Mouse (Mus musculus) stomach, embryonic 14.5 days (tissue): ENCODE data around the gene Ralgapa2. TPM values are rescaled to one million over a fixed set of nuclear protein-coding genes. Genes with fewer than 3 reads are reported as not detected.

Experiments
- ATAC-seq: fragments of 200-750 bp; cut with Nextera tagmentation; 2 replicates; pipeline ENCODE4 v1.8.0; 2017; ENCODE audit warnings: low read depth, moderate TSS enrichment; ENCODE audit not compliant: insufficient number of reproducible peaks, insufficient read depth, low FRiP score
- H3K27ac ChIP-seq: fragments of 300-500 bp; sonication (generic); 2 replicates; pipeline ENCODE4 v1.5.1; 2014; ENCODE audit warnings: mild to moderate bottlenecking, low read length, moderate library complexity, mixed read lengths
- H3K27me3 ChIP-seq: fragments of 300-500 bp; sonication (generic); 2 replicates; pipeline ENCODE4 v1.6.1; 2014; ENCODE audit warnings: low read length, control low read depth, mixed read lengths; ENCODE audit not compliant: control insufficient read depth, insufficient read depth
- H3K36me3 ChIP-seq: fragments of 300-500 bp; sonication (generic); 2 replicates; pipeline ENCODE4 v1.6.1; 2014; ENCODE audit warnings: mild to moderate bottlenecking, control low read depth, low read length, moderate library complexity, mixed read lengths; ENCODE audit not compliant: control insufficient read depth, insufficient read depth
- H3K4me1 ChIP-seq: fragments of 300-500 bp; sonication (generic); 2 replicates; pipeline ENCODE4 v1.6.1; 2014; ENCODE audit warnings: low read length, control low read depth, mixed read lengths; ENCODE audit not compliant: control insufficient read depth, insufficient read depth
- H3K4me2 ChIP-seq: fragments of 300-500 bp; sonication (generic); replicated peaks from 2 replicates; pipeline ENCODE4 v1.6.1; 2014; ENCODE audit warnings: low read depth, low read length, control low read depth
- H3K4me3 ChIP-seq: fragments of 300-500 bp; sonication (generic); 2 replicates; pipeline ENCODE4 v1.5.1; 2014; ENCODE audit warnings: low read depth, low read length, control low read depth
- H3K9ac ChIP-seq: fragments of 300-500 bp; sonication (generic); replicated peaks from 2 replicates; pipeline ENCODE4 v1.6.1; 2014; ENCODE audit warnings: low read depth, mild to moderate bottlenecking, control low read depth, low read length, moderate library complexity, mixed read lengths
- H3K9me3 ChIP-seq: fragments of 300-500 bp; sonication (generic); 2 replicates; pipeline ENCODE4 v1.6.1; 2016; ENCODE audit warnings: low read depth, low read length, control low read depth; ENCODE audit not compliant: control insufficient read depth
- WGBS: fragments of 180-500 bp; shearing (Covaris S2); extraction: QIAGEN DNeasy Blood & Tissue Kit; methylation state at CpG from one replicate; pipeline ENCODE4 v1.1.7; 2014; 5-methylcytosine and 5-hydroxymethylcytosine counted together
- polyA plus RNA-seq: library from polyadenylated mRNA; unstranded; fragments of >200 nt; fragmentation: Nextera tagmentation; extraction: Ambion mirVana; gene quantifications from 2 replicates; pipeline ENCODE4 v1.2.1, GENCODE M21; 2014

Gene Ralgapa2
- polyA plus RNA-seq, 1 experiment from 2014 or later = 13.8 TPM

DNA sequence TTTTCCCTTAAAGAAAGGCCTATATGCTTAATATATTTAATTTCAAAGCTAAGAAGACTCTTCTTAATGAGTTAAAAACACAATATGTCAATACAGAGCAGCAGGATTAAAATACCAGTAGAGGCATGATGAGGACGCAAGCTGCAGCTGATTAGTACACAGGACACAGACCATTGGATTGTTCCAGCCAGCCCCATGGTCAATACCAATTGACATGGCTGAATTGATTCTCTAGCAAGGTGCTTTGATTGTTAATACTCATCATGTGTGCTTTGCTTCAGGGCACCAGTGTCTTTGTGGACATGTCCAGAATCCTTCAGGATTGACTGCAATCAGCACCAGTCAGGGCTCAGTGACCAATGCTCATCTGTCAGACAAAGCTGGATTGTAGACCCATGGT lies 185.5 kb downstream of the Ralgapa2 start:
- Histone ChIP-seq H3K27ac (no peak overlapping the region), H3K9me3 (no peaks in the 10 kb centered on the region), H3K4me2 (no peak overlapping the region), H3K4me1 (no peaks in the 10 kb centered on the region), H3K36me3 (no peaks in the 10 kb centered on the region), H3K27me3 (no peaks in the 10 kb centered on the region), H3K4me3 (no peak overlapping the region), H3K9ac (no peak overlapping the region)
- ATAC-seq = no peak
- 86% methylated on average over 1 of the region's 1 CpGs for WGBS

DNA sequence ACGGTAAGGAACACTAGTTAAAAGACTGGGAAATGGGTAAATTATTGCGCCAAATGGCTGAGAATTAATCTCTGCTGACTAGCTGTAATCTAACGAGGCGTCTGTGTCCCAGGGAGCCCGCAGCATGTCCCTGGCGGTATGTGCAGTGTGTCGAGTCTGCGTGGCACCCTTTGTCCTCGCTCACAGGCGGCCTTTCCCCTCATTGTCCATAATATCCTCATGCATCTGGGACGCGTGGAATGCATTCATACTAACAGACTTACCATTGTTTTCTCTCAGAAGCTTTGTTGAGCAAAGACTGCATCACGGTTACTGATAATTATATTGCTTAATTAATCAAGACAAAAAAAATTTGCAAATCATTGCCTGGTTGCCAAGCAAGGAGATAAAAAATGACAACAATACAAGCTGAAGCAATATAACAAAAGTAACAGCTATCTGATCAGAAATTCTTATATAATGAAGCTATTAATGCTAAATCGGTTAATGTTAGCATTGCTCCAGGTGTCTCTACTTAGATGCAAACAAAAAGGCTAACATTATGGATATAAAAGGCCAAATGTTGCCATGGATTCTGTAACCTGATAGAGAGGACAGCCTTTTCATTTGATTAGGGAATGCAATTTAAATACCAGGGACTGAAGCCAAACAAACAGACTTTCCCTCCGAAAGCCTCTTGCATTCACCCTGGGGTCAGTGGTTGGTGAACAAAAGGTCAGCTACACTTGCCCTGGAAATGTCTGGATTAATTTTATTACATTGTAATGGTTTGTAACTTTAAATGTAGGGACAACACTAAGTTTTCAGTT lies 187.0 kb downstream of the Ralgapa2 start:
- H3K4me3 ChIP-seq = no peak overlapping the region
- no peaks in the 10 kb centered on the region for H3K27me3 ChIP-seq
- H3K4me2 ChIP-seq = no peak overlapping the region
- no peak for ATAC-seq
- no peaks in the 10 kb centered on the region for H3K4me1 ChIP-seq
- no peaks in the 10 kb centered on the region for H3K9me3 ChIP-seq
- H3K27ac ChIP-seq = no peak overlapping the region
- H3K36me3 ChIP-seq = no peaks in the 10 kb centered on the region
- no peak overlapping the region for H3K9ac ChIP-seq
- 58% methylated on average over 15 of the region's 15 CpGs for WGBS

DNA sequence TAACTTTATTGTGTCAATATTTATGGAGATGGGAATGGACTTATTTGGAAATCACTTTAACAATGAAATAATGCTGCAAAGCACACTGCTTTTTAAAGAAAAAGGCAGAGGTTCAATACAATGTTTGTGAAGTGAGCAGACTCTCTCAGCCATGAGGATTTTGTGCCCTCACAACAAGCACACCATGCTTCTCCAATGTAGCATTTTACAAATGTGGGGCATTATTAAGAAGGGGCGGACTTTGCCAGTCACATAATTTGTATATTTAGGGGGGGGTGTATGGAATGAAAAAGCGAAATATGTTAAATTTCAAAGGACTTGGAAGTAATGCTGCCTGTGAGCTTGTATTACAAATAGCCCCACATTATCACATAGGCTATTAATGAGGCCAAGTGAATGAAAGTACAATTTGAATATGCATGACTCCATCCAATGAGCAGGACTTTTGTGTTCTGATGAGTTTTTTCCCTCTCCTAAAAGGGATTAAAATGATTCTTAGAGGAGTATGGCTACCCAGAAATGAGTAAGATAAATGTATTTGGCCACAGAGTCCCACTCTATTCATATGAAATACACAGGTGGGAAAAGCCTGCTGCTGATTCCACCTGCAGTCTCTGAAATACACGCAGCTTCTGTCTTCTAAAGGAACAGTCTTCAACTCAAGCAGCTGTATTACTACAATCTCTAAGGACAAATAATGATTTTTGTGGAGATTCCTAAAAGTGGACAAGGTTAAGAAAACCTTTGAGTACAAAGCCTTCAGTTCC lies 187.8 kb downstream of the Ralgapa2 start:
- H3K27ac ChIP-seq = no peak overlapping the region
- H3K9ac ChIP-seq = no peak overlapping the region
- WGBS = 78% methylated on average over 3 of the region's 3 CpGs
- H3K27me3 ChIP-seq = no peaks in the 10 kb centered on the region
- no peaks in the 10 kb centered on the region for H3K9me3 ChIP-seq
- no peak overlapping the region for H3K4me3 ChIP-seq
- no peaks in the 10 kb centered on the region for H3K4me1 ChIP-seq
- ATAC-seq = no peak
- no peak overlapping the region for H3K4me2 ChIP-seq
- no peaks in the 10 kb centered on the region for H3K36me3 ChIP-seq

DNA sequence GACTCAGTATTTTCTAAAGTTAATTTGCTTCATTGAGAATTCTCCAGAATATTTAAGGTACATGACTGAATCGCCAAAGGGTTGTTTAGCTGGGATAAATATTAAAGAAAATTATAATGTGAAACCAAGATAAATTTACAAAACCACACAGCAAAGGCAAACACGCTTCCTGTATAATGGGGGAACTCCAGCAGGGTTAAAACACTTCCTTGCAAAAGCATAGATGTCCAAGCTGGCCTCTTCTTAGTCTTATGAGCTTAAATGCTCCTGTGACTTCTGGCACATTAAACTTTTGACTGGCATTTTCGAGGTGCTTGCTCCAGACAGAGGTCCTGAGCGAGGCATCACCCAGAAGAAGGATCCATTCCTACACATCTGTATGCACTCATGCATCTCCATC lies 188.6 kb downstream of the Ralgapa2 start:
- Histone ChIP-seq H3K9ac (no peak overlapping the region), H3K36me3 (no peaks in the 10 kb centered on the region), H3K4me1 (no peaks in the 10 kb centered on the region), H3K4me3 (no peak overlapping the region), H3K27ac (no peak overlapping the region), H3K4me2 (no peak overlapping the region), H3K9me3 (no peaks in the 10 kb centered on the region), H3K27me3 (no peaks in the 10 kb centered on the region)
- no peak for ATAC-seq
- 81% methylated on average over 4 of the region's 4 CpGs for WGBS

DNA sequence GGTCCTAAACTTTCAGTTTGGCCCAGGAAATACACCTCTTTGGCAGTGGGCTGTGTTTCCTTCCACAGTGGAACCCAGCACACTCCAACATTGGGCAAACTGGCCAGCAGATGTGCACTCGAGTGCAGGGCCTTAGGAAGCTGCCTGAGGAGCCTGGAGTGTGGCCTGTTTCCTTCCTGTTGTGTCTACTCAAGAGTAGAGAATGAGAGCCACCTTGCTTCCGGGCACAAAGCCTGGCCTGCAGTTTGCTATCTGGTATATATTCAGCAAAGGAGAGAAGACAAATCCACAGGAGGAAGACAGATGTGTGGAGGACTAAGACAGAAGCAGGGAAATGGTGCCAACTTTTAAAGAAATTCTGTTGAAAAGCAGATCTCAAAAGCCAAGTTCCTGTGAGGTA lies 189.4 kb downstream of the Ralgapa2 start:
- 44% methylated on average over 2 of the region's 2 CpGs for WGBS
- no peaks in the 10 kb centered on the region for H3K9me3 ChIP-seq

DNA sequence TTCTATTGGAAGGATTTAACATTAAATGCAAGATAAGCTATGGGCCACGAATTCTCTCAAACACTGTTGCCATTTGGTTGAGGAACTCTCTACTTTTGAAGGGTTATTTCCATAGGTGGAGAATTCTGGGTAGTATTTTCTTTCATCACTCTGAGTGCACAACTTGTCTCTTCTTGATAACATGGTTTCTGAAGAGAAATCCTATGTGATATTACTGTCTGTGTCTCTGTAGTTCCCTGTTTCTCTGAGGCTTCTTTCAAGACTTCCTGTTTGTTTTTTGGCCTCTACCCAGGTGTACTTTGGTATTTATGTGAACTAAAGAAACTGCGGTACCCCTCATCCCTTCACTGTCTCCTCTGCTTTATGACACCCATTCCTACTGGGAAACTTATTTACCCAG lies 190.1 kb downstream of the Ralgapa2 start:
- 87% methylated on average over 2 of the region's 2 CpGs for WGBS

More for the DNA sequence above, 189.4 kb downstream of the Ralgapa2 start:
- Histone ChIP-seq H3K4me3 (no peak overlapping the region), H3K4me2 (no peak overlapping the region), H3K4me1 (no peaks in the 10 kb centered on the region), H3K9ac (no peak overlapping the region), H3K36me3 (no peaks in the 10 kb centered on the region), H3K27ac (no peak overlapping the region), H3K27me3 (no peaks in the 10 kb centered on the region)
- no peak for ATAC-seq

DNA sequence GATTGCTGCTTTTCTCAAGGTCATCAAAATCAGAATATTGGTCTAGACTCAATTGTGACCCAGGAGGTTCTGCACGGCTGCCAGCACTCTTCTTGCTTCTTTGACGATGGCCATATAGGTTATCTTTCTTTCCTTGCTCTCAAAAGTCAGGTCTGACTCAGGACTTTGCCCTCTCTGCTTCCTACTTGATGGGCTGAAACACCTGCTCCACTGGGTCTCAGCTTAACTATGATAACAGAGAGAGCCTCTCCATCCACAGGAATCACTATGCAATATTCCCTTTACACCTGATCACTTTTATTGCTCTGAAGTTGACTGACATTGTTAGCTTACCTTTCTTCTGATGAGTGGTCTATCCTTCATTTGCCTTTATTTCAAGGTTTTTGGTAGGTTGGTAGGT lies 191.5 kb downstream of the Ralgapa2 start:
- Histone ChIP-seq H3K27me3 (no peaks in the 10 kb centered on the region), H3K9me3 (no peaks in the 10 kb centered on the region), H3K27ac (no peak overlapping the region), H3K4me2 (no peak overlapping the region), H3K9ac (no peak overlapping the region), H3K4me3 (no peak overlapping the region), H3K4me1 (no peaks in the 10 kb centered on the region), H3K36me3 (no peaks in the 10 kb centered on the region)
- WGBS = 96% methylated on average over 2 of the region's 2 CpGs
- ATAC-seq = no peak

More for the DNA sequence above, 190.1 kb downstream of the Ralgapa2 start:
- H3K27ac ChIP-seq = no peak overlapping the region
- H3K4me3 ChIP-seq = no peak overlapping the region
- H3K4me2 ChIP-seq = no peak overlapping the region
- no peaks in the 10 kb centered on the region for H3K36me3 ChIP-seq
- H3K4me1 ChIP-seq = no peaks in the 10 kb centered on the region
- H3K9ac ChIP-seq = no peak overlapping the region
- H3K9me3 ChIP-seq = no peaks in the 10 kb centered on the region
- no peak for ATAC-seq
- no peaks in the 10 kb centered on the region for H3K27me3 ChIP-seq

DNA sequence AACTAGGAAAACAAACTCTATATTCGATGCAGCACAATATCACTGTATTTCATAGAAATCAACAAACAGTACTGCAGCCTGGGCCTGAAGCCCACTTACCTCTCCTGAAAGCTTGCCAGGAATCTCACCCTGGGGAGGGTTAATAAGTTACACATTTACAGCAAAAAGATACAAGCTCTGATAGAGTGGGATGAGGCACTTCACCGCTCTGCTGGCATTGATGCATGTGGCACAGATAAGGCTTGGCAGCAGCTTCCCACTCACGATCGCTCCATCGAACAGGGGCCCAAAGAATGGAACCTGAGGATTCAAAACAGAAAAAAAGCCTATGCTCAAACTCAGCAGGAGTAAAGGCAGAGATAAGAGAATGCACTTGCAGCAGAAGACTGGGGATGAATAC lies 197.4 kb downstream of the Ralgapa2 start:
- Histone ChIP-seq H3K9me3 (no peaks in the 10 kb centered on the region), H3K27me3 (no peaks in the 10 kb centered on the region), H3K4me2 (no peak overlapping the region), H3K36me3 (no peaks in the 10 kb centered on the region), H3K27ac (no peak overlapping the region), H3K9ac (no peak overlapping the region), H3K4me3 (no peak overlapping the region), H3K4me1 (no peaks in the 10 kb centered on the region)
- ATAC-seq = no peak
- 47% methylated on average over 5 of the region's 5 CpGs for WGBS
